Mouse (Mus musculus) hindbrain, embryonic 12.5 days (tissue): ENCODE data around the gene Spata25. TPM values are rescaled to one million over a fixed set of nuclear protein-coding genes. Genes with fewer than 3 reads are reported as not detected.
"Not testable (repeated sequence)": the region's sequence is repeated elsewhere in the genome, so short reads cannot be mapped to it uniquely, and the experiment has no call there.

Experiments used
- ATAC-seq: fragments of 200-750 bp; cut with Nextera tagmentation; 2 replicates; pipeline ENCODE4 v1.8.0; 2017; ENCODE audit warnings: moderate TSS enrichment; ENCODE audit not compliant: low FRiP score
- H3K27ac ChIP-seq: fragments of 300-500 bp; sonication (generic); 2 replicates; pipeline ENCODE4 v1.5.1; 2016; ENCODE audit warnings: mild to moderate bottlenecking
- H3K27me3 ChIP-seq: fragments of 300-500 bp; sonication (generic); 2 replicates; pipeline ENCODE4 v1.6.1; 2016; ENCODE audit warnings: mild to moderate bottlenecking
- H3K36me3 ChIP-seq: fragments of 300-500 bp; sonication (generic); 2 replicates; pipeline ENCODE4 v1.6.1; 2016; ENCODE audit warnings: mild to moderate bottlenecking
- H3K4me1 ChIP-seq: fragments of 300-500 bp; sonication (generic); 2 replicates; pipeline ENCODE4 v1.6.1; 2016
- H3K4me2 ChIP-seq: fragments of 300-500 bp; sonication (generic); replicated peaks from 2 replicates; pipeline ENCODE4 v1.6.1; 2016; ENCODE audit warnings: mild to moderate bottlenecking
- H3K4me3 ChIP-seq: fragments of 300-500 bp; sonication (generic); 2 replicates; pipeline ENCODE4 v1.5.1; 2016; ENCODE audit warnings: mild to moderate bottlenecking
- H3K9ac ChIP-seq: fragments of 300-500 bp; sonication (generic); 2 replicates; pipeline ENCODE4 v1.6.1; 2016; ENCODE audit warnings: mild to moderate bottlenecking, moderate library complexity
- H3K9me3 ChIP-seq: fragments of 300-500 bp; sonication (generic); replicated peaks from 2 replicates; pipeline ENCODE4 v1.6.1; 2016; ENCODE audit warnings: mild to moderate bottlenecking
- WGBS: fragments of 180-500 bp; shearing (Covaris S2); methylation state at CpG from one replicate; pipeline ENCODE4 v1.1.7; 2016; 5-methylcytosine and 5-hydroxymethylcytosine counted together
- polyA plus RNA-seq: library from polyadenylated mRNA; unstranded; fragments of >200 nt; fragmentation: Nextera tagmentation; extraction: Ambion mirVana; gene quantifications from 2 replicates; pipeline ENCODE4 v1.2.1, GENCODE M21; 2016

The Spata25 gene
- polyA plus RNA-seq, 1 experiment from 2014 or later = not detected

DNA sequence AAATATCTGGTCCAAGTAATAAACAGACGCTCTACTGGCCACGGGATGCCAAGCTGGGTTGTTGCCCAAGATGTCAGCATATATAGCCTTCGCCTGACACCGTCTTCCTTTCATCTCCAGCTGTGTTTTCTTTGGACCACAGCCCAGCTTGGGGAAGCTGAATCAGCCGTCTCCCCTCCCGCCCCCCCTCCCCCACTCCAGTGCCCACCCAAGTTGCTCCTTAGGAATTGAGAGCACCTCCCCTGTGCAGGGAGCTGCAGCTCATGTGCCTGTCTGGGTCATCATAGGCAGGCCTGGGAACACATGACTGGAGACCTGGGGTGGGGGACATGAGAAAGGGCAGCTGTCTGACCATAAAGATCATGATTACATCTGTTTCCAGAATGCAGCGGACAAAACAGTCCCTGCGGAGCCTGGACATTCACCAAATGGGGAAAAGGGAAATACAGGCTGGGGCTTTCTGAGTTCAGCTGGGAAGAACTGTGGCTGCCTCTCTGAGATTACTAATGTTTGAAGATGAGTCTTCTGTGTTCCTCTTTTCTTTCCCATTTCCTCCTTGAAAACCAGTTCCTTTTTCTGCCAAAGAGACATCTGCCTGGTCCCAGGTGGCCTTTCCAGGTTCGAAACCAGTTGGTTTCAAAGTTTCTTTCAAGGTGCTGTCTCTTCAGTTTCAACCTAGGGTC is 34.0 kb upstream of the Spata25 start:
- WGBS = 48% methylated on average over 9 of the region's 9 CpGs
- H3K4me3 ChIP-seq = no peak overlapping the region
- H3K27ac ChIP-seq = no peak overlapping the region
- H3K4me1 ChIP-seq = peaks cover 17% of the 10 kb centered on the region
- H3K36me3 ChIP-seq = no peaks in the 10 kb centered on the region
- no peaks in the 10 kb centered on the region for H3K9me3 ChIP-seq
- H3K4me2 ChIP-seq = no peak overlapping the region
- ATAC-seq = no peak
- H3K27me3 ChIP-seq = peaks cover 14% of the 10 kb centered on the region
- H3K9ac ChIP-seq = no peak overlapping the region

DNA sequence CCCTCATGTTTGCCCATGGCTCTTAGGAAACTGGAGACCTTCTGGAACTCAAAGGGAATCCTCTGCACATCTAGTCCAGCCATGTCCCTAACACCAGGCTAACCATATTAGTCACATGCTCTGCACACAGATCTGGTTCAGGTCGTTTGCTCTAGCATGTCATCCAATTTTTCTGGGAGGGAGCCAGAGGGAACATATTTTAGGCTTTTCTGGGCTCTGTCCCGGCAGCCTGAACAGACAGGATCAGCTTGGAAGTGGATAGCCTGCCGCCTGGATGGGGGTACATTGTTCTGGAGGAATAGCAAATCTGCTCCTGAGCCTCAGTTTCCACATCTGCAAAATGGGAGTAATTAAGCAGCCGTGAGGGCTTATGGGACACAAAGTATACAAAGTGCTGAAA is 32.8 kb upstream of the Spata25 start:
- Histone ChIP-seq H3K27ac (no peak overlapping the region), H3K9ac (no peak overlapping the region), H3K9me3 (no peaks in the 10 kb centered on the region), H3K4me2 (no peak overlapping the region), H3K4me1 (peaks cover 30% of the 10 kb centered on the region), H3K27me3 (peaks cover 26% of the 10 kb centered on the region), H3K4me3 (no peak overlapping the region), H3K36me3 (no peaks in the 10 kb centered on the region)
- WGBS = 75% methylated on average over 4 of the region's 4 CpGs
- ATAC-seq = no peak

- Histone ChIP-seq H3K36me3 (no peaks in the 10 kb centered on the region), H3K4me3 (no peak overlapping the region), H3K9me3 (no peaks in the 10 kb centered on the region), H3K27me3 (peaks cover 30% of the 10 kb centered on the region), H3K27ac (no peak overlapping the region), H3K9ac (no peak overlapping the region), H3K4me2 (no peak overlapping the region), H3K4me1 (peaks cover 30% of the 10 kb centered on the region)
- no peak for ATAC-seq
- 50% methylated on average over 9 of the region's 9 CpGs for WGBS
These were observed 31.5 kb upstream of the Spata25 start for GRCm38 (mm10) chr2:164859640-164860432.

- H3K9ac ChIP-seq = no peak overlapping the region
- no peaks in the 10 kb centered on the region for H3K36me3 ChIP-seq
- no peak for ATAC-seq
- H3K4me3 ChIP-seq = no peak overlapping the region
- H3K27me3 ChIP-seq = peaks cover 32% of the 10 kb centered on the region
- no peak overlapping the region for H3K27ac ChIP-seq
- no peak overlapping the region for H3K4me2 ChIP-seq
- 51% methylated on average over 2 of the region's 2 CpGs for WGBS
- H3K9me3 ChIP-seq = no peaks in the 10 kb centered on the region
- peaks cover 30% of the 10 kb centered on the region for H3K4me1 ChIP-seq
These were observed 30.8 kb upstream of the Spata25 start for GRCm38 (mm10) chr2:164859155-164859554.

GRCm38 (mm10) chr2:164857842-164858553 is 29.7 kb upstream of the Spata25 start:
- no peaks in the 10 kb centered on the region for H3K36me3 ChIP-seq
- peaks cover 30% of the 10 kb centered on the region for H3K4me1 ChIP-seq
- H3K9ac ChIP-seq = peak overlapping the region; percentile 52
- peak overlapping the region; percentile 42 for H3K4me3 ChIP-seq
- WGBS = under 1% methylated on average over 19 of the region's 19 CpGs
- no peaks in the 10 kb centered on the region for H3K9me3 ChIP-seq
- H3K27me3 ChIP-seq = peaks cover 34% of the 10 kb centered on the region
- peak overlapping the region; percentile 90 for H3K4me2 ChIP-seq
- peak; percentile 24; the same call in 1 of the 2 replicates for ATAC-seq
- H3K27ac ChIP-seq = no peak overlapping the region

DNA sequence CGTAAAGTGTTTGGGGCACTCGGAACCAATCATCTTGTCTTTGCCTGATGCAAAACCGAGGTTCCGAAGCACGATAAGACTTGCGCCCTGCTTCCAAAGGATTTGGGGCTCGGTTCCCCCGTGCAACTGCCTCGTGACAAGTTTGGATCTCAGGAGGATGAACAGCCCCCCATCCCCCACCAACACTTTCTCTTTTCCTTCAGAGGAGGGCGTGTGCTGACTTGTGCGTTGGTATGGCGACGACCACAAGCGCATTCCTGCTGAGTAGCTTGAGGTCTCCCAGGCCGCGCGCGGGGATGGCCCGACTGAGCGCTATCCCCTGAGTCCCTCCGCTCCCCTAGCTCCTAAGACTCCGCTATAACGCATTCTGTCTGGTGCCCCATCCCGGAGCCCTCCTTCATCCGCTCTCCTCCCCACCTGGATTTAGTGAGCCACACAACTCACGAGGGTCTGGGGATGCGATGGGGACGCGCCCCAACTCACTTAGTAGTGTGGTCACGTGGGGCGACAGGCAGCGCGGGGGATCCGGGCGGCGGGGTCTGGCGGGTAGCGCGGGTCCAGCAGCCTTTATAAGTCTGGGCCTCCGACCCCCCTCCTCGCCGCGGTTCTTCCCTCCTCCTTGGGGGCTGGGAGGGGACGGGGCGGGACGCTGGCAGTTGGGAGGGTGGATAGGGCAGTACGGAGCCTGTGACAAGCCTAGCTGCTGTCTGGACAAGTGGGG is 28.9 kb upstream of the Spata25 start, which contains the start of gene Pltp:
TSS of gene Pltp (minus strand) at position 611 of the 721 bp plus-strand sequence.
- Histone ChIP-seq H3K9ac (peak within 1 kb of the TSS; percentile 52), H3K9me3 (no peaks in the 10 kb centered on the region), H3K4me3 (peak within 1 kb of the TSS; percentile 42), H3K27me3 (peaks cover 34% of the 10 kb centered on the region), H3K4me1 (peaks cover 27% of the 10 kb centered on the region), H3K4me2 (peak within 1 kb of the TSS; percentile 90), H3K36me3 (no peaks in the 10 kb centered on the region), H3K27ac (peak within 1 kb of the TSS; percentile 41; the same call in 1 of the 2 replicates)
- WGBS = under 1% methylated on average over 44 of the region's 47 CpGs
- peak; percentile 85 for ATAC-seq

GRCm38 (mm10) chr2:164856309-164857100 is 28.2 kb upstream of the Spata25 start:
- Histone ChIP-seq H3K4me2 (peak overlapping the region; percentile 90), H3K27ac (no peak overlapping the region), H3K9ac (peak overlapping the region; percentile 52), H3K27me3 (peaks cover 34% of the 10 kb centered on the region), H3K4me1 (peaks cover 21% of the 10 kb centered on the region), H3K9me3 (no peaks in the 10 kb centered on the region), H3K36me3 (no peaks in the 10 kb centered on the region), H3K4me3 (peak overlapping the region; percentile 42)
- ATAC-seq = peak; percentile 49; the same call in 1 of the 2 replicates
- WGBS = 1% methylated on average over 42 of the region's 42 CpGs

DNA sequence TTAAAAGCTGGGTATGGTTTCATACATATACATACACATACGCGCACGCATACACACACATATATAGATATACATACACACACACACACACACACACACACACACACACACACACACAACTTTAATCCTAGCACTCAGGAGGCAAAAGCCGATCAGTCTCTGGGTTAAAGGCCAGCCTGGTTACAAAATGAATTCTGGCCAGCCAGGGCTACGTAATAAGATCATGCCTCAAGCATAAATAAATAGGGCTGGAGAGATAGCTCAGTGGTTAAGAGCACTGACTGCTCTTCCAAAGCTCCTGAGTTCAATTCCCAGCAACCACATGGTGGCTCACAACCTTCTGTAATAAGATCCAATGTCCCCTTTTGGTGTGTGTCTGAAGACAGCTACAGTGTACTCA is 27.2 kb upstream of the Spata25 start:
- H3K4me2 ChIP-seq, H3K9ac ChIP-seq, H3K4me3 ChIP-seq, H3K36me3 ChIP-seq, H3K9me3 ChIP-seq, H3K27ac ChIP-seq, ATAC-seq: not testable (repeated sequence)
- 82% methylated on average over 5 of the region's 5 CpGs for WGBS
- H3K27me3 ChIP-seq = peaks cover 34% of the 10 kb centered on the region
- peaks cover 21% of the 10 kb centered on the region for H3K4me1 ChIP-seq

- H3K4me1 ChIP-seq = no peaks in the 10 kb centered on the region
- no peak overlapping the region for H3K4me2 ChIP-seq
- no peak overlapping the region for H3K4me3 ChIP-seq
- 82% methylated on average over 8 of the region's 8 CpGs for WGBS
- no peak overlapping the region for H3K27ac ChIP-seq
- peaks cover 4% of the 10 kb centered on the region; the same call in 1 of the 2 replicates for H3K27me3 ChIP-seq
- H3K9ac ChIP-seq = no peak overlapping the region
- no peaks in the 10 kb centered on the region for H3K9me3 ChIP-seq
- H3K36me3 ChIP-seq = no peaks in the 10 kb centered on the region
- ATAC-seq = no peak
These were observed 21.7 kb upstream of the Spata25 start for GRCm38 (mm10) chr2:164850061-164850460.

GRCm38 (mm10) chr2:164845782-164846181 is 17.4 kb upstream of the Spata25 start:
- no peaks in the 10 kb centered on the region for H3K9me3 ChIP-seq
- no peaks in the 10 kb centered on the region for H3K4me1 ChIP-seq
- no peaks in the 10 kb centered on the region for H3K36me3 ChIP-seq
- H3K4me2 ChIP-seq = no peak overlapping the region
- H3K9ac ChIP-seq = no peak overlapping the region
- ATAC-seq = no peak
- no peaks in the 10 kb centered on the region for H3K27me3 ChIP-seq
- 49% methylated on average over 3 of the region's 3 CpGs for WGBS
- no peak overlapping the region for H3K27ac ChIP-seq
- H3K4me3 ChIP-seq = no peak overlapping the region

DNA sequence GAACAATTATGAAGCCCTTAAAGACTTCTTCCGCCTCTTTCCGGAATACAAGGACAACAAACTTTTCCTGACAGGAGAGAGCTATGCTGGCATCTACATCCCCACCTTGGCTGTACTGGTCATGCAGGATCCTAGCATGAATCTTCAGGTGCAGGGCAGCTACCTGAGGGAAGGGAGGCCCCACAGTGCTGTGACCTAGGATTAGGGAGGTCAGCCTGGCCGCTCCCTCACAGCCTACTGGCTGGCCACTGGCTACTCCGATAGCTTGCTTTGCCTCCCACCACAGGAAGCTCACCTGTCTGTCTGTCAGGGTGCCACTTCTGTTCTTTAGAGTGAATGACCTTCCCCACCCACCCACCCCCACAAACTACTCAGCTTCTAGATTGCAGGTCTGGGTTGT is 6.8 kb upstream of the Spata25 start:
- Histone ChIP-seq H3K4me1 (peaks cover 23% of the 10 kb centered on the region), H3K9ac (no peak overlapping the region), H3K4me3 (no peak overlapping the region), H3K4me2 (peak overlapping the region; percentile 88; the same call in 1 of the 2 replicates), H3K27me3 (no peaks in the 10 kb centered on the region), H3K9me3 (no peaks in the 10 kb centered on the region), H3K27ac (no peak overlapping the region), H3K36me3 (peaks cover 36% of the 10 kb centered on the region)
- 93% methylated on average over 4 of the region's 4 CpGs for WGBS
- no peak for ATAC-seq
